Mouse (Mus musculus): ENCODE measurements at regions not wholly inside any gene's neighbourhood (a gene's known extent, or its start where the extent isn't known, plus 50 kb on each side); places are given as distances from the start of the nearest gene placed in this dataset.
"Not testable (repeated sequence)": the region's sequence is repeated elsewhere in the genome, so short reads cannot be mapped to it uniquely, and the experiment has no call there.

DNA sequence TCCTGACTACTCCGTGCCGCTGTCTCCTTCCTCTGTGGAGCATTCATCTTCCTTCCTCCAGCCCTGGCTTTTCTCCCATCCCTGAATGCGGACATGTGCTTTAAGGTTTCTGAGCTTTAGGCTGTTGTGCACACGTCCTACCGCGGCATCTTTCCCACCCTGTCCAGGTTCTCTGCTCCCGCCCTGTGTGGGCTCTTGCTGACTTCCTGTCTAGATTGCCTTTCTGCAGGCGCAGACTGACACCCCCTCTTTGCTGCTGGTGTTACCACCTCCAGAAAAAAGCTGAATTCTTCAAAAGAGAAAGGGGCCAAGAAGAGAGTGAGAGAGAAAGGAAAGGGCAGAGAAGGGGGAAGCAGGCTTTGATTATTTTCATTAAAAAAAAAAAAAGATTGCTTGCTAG is 167.7 kb upstream of the Klf4 start:
- no peak for DNase-seq (ENCODE audit: low spot score in 2 of 2)

DNA sequence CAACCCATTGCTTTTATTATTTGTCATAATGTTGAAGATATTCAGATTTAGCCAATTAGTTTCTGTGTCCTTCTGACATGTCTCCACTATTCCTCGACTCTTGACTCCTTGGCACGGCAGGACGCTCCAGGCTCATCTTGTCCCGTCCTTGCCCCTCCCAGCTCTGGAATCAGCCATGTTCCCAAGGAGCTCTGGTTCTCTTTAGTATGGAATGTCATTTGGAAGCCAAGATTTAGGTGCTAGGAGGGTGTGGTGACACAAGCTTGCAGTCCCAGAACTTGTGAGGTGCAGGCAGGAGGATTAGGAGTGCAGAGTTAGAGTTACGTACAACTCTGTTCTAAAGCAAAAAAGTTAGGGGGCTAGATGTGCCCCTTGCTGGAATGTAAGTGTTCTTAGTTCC is 166.9 kb upstream of the Klf4 start:
- DNase-seq (ENCODE audit: low spot score in 2 of 2): no peak

DNA sequence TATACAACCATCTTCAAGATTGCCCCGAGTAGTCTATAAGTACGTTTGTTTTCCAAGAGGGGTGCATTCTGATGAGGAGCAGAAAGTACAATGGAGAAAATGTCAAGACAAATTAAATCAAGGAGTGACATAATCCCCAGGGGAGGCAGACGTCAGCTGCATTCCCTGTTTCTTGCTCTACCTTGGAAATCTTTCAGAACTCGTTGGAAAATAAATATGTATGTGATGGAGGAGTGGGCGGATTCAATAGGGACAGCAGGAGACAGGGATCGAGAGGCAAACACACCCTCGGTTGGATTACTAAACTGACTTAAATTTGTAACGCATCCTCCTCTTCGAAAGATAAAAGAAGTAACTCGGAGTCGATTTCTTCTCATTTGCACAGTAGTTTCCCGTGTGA is 164.8 kb upstream of the Klf4 start:
- no peak for DNase-seq (ENCODE audit: low spot score in 2 of 2)

DNA sequence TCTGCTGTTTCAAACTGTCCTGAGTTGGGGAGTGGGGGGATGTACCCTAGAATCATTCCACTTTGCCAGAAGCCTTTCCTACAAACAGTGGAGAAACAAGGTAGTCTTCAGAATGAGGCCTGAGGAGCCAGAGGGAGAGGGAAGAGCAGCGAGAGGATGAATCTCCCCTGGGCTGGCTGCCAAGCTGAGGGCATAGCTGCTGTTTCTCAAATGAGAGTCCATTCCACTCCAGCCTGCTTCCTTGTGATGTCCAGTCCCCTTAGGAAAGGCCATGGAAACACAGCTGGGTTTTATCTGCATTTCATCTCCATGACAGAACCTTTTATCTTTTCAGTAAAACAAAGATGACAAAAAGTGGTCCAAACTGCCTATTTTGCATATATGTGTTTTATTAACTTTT is 164.2 kb upstream of the Klf4 start:
- DNase-seq (ENCODE audit: low spot score in 2 of 2): no peak

DNA sequence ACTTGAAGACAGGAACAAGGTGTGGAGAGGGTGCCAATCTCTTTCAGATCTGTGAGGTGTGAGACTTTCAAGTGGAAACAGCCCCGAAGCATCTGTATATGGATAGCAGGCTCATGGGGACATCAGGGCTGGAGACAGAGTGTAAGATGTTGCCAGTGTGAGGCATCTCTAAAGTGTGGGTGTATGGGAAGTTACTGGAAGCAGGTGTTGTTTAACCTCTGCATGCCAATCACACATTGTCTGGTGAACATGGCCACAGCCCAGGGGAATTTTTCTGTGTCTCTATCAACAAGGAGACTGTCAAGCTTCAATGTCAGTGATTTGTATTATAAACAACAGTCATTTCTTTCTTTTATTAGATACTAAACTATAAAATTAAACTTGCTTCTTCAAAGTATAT is 163.0 kb upstream of the Klf4 start:
- DNase-seq (ENCODE audit: low spot score in 2 of 2): no peak

DNA sequence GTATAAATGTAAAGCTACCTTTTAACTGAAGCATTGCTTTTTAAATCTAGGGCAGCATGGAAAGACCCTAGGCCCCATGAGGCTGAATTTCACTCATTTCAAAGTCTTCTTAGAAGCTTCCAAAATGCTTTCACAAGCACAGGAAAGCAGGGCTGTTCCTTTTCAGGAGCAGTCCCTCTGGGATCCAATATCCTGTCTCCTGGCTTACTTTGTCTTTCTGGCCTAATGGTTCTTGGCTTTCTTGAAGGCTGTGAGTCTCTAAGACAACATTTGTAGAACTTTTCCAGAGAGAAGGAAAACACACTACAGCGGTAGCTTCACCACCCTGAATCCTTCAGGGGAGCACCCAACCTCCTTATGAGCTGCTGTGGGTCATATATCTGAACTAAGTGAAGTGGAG is 157.2 kb upstream of the Klf4 start:
- no peak for DNase-seq (ENCODE audit: low spot score in 2 of 2)

DNA sequence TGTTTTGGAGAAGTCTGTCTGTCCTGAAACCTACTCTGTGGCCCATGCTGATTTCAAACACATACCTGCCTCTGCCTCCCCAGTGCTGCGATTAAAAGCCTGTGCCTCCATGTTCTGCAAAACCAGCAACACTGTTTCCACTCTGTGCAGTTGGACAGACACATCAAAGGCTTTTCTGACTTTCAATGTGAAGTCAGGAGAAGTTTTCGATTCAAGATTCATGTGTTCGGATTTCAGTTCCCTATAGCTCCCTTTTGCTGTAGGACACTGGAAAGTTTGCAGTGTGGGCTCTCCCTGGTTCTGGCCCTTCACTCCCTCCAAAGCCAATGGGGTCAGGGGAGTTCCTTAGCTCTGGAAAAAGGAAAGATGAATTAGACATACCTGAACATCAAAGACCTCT is 154.5 kb upstream of the Klf4 start:
- DNase-seq (ENCODE audit: low spot score in 2 of 2): no peak

DNA sequence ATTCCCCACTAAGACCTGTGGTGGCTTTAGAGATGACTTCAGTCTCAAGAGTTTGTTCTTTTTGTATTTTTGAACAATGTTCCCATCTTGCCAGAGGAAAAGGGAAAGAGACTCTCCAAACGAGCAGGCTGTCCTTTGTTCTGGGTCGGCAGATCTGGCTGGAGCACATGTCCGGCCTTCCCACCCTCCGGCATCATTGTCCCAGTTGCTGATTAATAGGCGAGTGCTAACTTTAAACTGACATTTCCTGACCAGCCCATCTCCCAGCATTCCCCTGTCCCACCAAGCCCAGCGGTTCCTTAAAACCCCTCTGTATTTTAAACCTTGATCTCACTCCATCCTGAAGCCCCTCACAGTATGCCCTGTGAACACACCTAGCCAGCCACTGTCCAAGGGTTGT is 140.0 kb upstream of the Klf4 start:
- no peak for DNase-seq (ENCODE audit: low spot score in 2 of 2)

DNA sequence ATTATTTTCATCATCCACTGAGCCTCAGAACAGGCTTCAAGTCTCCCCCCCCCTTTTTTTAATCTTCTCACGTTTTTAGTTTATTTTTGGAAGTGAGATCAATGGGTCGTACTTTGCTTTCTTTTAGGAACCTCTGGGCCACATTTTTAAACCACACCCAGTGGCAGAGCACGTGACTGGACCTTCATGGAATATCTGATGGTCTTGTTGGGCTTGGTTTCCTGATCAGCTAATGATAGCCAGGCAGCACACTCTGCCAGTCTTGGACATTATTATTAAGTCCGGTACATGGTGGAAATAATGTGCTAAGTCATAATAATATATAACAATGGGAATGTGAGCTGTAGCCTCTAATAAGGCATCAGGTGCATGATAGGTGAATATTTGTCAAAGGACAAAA is 138.0 kb upstream of the Klf4 start:
- DNase-seq (ENCODE audit: low spot score in 2 of 2): no peak

DNA sequence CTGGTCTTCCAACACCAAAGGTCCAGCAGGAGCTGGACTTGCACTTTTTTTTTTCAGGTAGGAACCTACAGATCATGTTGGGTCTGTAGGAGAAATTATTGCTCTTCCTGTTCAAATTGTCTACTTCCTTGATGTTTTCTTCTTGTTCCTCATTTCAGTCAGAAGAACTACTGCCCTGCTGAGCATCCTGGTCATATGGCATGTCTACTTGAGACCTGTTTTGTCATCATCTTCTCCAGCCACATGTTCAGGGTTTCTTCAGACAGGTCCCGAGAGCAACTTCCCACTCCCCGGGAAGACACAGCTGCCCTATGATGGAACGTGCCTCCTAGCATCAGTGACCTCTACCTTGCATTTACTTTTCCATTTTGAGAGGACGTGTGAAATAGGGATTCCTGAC is 132.6 kb upstream of the Klf4 start:
- no peak for DNase-seq (ENCODE audit: low spot score in 2 of 2)

DNA sequence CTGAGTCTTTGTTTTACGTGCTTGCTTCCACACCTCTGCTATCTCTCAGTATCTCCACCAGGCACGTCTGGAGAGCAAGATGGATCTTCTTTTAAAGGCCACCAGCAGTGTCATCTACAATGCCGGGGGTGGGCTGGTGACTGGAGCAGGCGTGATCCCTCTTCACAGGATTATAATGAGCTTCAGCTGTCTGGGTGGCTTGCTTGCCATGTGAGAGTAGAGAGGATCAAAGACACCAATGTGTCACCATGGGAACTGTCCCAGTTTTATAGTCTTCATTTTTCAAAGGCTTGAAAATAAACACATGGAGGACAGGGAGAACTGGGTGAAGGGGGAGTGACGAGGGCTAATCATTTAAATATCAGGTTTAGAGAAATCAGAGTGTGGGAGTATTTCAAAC is 131.6 kb upstream of the Klf4 start:
- DNase-seq (ENCODE audit: low spot score in 2 of 2): no peak

DNA sequence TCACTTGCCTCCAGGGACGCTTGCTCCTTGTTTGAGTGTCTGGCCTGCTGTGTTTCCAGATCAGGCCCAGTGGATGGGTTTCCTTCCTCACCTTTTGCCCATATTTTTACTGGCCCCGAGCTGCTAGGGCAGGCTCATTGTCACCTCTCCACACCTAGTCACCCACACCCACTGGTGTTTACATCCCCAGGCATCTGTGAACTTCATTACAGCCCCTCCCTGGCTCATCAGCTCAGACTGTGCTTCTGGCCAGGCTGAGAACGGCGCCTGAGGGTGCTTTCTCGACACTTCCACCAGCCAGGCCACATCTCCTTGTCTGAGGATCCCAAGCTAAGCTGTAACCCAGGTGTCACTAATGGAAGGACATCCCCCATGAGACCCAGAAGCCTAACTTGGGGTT is 129.8 kb upstream of the Klf4 start:
- no peak for DNase-seq (ENCODE audit: low spot score in 2 of 2)

DNA sequence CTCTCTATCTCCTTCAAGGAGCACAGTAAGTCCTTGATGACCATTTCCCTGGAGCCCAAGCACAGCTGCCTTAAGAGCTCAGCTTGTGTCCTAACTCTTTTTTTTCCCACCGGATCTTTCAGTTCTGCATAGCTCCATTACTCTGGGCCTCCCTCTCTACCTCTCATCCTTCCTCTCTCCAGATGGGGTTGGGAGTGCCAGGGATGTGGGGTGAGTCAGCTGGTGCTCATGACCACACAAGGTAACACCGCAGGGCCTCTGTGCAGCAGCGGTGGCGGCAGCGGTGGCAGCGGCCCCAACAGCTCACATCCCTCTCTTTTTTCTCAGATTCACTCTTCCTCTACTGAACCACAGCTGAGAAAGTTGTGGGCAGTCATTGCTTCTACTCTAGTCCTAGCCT is 126.6 kb upstream of the Klf4 start:
- DNase-seq (ENCODE audit: low spot score in 2 of 2): no peak

DNA sequence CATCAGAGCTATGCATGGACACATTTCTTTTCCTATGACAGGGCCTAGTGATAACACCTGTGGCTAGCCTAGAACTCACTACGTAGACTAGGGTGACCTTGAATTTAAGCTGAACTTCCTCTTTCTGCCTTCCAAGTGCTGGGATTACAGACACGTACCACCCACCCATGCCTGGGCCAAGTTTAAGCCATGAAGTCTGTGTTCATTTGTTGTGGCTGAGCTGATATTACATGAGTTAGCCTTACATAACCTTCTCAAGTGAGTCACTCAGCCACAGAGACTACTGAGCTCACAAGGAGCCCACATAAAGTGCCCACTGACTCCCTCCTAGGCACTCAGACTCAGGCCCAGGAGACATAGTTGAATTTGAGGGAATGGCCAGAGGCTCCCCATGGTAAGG is 123.1 kb upstream of the Klf4 start:
- no peak for DNase-seq (ENCODE audit: low spot score in 2 of 2)

DNA sequence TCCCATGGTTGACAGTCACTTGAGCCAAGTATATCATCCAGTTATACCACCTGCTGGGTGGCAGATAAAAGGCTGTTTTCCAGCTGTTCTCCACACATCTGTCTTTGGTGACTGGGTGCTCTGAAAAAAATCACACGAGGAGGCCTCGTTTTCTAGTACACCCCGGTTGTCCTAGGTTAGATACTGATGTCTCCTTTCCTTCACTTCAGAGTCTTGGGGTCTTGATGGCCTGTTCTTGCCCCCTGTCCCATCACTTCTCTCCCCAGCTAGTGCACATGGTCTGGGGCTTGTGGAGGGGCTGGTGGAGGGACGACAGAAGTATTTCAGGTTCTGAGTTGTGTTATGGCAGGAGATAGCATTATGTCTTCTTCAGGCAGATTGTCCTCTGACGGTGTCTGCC is 120.4 kb upstream of the Klf4 start:
- no peak for DNase-seq (ENCODE audit: low spot score in 2 of 2)

DNA sequence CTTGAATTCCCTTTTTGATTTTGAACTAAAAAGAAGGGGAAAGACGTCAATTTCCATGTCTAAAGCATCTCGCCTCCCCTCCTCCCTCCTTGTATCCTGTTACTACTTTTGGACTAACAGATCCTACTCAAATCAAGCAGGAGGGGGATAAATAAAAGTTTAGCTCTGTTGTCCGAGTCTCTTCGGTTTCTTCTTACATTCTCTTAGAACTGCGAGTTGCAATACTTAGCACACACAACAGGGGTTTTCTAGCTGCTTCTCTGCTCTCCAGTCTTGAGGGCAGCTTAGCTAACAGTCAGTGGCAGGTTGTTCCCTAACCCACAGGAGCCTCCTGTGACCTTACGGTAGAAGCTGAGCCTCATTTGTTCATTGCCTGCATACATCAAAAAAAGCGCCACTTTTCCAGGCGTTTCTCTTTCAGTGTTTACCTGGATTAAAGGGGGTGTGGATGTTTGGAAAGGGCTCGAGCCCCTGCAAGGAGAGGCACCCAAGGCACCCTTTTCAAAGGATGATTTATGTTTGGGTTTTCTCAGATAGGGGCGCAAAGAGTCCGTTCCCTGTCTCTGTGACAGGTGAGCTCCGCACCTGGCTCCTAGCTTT is 119.6 kb upstream of the Klf4 start:
- DNase-seq (ENCODE audit: low spot score in 2 of 2): no peak

DNA sequence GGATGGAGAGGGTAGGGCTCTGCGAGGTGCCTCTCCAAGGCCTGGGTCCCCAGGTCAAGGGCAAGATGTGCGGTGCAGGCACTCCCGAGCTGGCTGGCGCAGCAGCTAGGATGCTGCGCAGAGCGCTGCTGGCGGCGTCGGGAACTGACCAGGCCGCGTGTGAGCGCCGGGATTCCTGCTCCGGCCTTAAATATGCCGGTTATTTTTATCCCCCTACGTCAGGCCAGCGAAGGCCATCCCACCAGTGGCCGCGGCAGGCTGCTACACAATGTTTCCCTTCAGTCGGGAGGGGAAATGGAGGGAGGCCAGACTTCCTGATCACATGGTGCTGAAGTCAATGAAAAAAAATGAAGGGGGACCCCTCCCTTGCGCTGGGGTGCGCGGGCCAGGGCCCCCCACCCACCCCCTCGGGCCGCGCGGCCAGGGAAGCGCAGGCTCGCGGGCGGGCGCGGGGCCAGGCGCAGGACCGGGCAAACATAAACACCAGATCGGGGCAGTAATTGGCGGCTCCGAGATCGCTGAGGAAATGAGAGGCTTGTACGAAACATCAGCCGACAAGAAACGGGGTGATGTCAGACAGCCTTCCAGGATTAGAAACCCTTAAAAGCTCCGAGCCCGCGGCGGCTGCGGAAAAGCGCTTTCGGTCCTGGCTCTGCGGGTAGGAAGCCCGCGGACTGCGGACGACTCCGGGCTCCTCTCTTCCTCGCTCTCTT is 118.9 kb upstream of the Klf4 start:
- DNase-seq (ENCODE audit: low spot score in 2 of 2): peak; percentile 4 to 16

DNA sequence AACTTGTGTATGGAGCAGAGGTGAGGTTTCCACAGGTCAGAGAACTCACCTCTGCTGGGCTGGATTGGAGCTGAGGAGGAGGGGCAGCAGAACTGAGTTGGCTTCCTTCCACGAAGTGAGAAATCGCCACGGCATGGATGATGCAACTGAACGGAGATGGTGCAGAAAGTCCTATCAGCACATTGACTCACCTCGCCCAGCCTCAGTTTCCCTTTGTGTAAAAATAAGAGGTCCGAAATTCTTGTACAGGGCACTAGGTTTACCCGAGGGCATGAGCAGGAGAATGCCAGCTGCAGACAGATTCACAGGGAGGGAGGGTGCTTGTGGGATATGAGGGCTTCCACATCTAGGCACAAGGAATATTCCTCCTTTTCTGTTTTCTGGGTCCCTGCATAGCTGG is 117.9 kb upstream of the Klf4 start:
- no peak for DNase-seq (ENCODE audit: low spot score in 2 of 2)

DNA sequence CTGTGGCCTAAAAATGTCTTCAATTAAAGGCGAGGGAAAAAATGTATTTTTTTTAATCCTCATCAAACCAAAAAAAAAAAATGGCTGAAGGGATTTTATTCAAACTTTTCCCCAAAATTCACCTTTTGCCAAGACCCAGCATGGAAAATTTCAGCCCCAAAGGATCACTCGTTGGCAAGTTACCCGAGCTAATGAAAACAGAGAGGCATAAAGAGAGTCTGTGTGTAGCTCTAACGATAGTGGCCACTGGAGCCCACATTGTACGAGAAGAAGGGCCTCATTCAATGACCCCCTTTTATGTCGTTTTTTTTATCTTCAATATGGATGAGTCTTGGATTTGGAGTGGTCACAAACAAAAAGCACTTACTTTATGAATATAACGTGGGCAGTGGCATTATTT is 116.1 kb upstream of the Klf4 start:
- no peak for DNase-seq (ENCODE audit: low spot score in 2 of 2)

DNA sequence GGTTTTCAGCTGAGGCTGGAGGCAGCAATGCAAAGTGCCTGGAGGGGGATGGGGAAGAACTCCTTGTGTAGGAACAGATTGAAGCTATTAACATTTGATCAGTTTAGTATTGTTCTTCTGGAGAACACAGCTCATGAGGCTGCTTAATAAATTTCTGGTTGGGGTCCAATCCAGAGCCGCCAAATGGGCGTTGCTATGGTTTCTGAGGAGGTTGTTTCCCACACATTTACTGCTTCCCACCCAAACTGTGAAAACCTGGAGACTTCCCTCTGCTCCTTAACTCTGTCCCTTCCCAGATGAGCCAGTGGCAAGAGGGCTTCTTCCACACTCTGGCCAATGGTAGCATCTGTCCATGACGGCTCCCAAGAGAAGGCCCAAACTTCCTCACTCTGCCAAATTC is 113.2 kb upstream of the Klf4 start:
- DNase-seq (ENCODE audit: low spot score in 2 of 2): no peak

DNA sequence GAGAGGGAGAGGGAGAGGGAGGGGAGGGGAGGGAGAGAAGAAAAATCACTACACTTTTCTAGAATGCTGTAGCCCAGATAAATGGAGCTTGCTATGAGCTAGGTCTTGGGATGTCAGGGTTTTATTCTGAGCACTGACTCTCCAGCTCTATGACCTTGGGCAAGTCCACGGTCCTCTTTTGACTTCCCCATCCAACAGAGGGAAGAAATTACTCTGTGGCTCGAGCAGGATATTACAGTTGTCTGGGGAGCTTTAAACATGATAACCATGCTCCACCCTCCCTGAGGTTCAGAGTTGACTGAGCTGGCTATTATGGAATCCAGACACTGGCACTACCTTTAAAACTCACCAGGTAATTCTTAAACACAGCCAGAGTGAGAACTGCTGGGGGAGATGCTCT is 112.6 kb upstream of the Klf4 start:
- no peak for DNase-seq (ENCODE audit: low spot score in 2 of 2)

DNA sequence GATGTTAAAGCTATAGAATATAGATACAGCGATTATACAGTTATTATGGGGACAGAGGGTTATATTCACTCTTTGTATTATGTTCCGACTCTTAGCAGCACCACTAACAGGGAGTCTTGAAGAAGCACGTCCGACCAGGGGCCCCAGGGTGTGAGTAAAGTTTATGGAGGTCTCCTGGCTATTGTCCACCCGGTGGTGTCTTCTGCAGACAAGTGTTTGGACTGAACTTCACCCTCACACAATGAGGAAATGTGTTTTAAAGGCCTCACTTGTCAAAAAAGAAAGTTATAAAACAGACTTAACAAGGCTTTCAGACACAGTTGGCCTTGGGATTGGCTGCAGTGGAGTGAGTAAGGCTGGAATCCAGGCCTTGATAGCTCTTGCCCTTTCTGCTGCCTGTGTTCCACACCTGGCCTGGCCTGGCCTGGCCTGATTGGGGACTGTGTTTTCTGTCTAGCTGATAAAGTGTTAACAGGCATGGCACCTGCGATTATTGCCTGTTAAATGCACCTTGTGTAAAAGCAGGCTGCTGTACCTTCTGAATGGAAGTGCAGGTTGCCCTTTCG is 102.8 kb upstream of the Klf4 start:
- DNase-seq (ENCODE audit: low spot score in 2 of 2): no peak

DNA sequence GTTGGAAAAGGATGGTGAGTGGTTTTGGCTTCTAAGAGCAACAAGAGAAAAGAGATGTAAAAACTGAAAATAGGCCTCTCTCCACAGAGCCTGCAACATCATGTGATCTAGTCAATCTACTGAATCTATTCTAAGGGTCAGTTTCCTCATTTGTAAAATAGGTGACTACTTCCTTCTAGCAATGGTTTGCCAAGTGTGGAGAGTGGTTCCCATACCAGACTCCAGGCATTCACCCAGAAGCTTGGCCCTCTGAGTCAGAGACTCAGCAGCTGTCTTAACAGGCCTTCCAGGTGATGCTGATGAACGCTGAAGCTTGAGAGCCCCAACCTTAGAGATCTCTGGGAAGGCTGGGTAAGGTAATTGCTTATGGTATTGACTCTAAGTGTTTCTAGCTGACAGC is 98.9 kb upstream of the Klf4 start:
- DNase-seq (ENCODE audit: low spot score in 2 of 2): no peak

DNA sequence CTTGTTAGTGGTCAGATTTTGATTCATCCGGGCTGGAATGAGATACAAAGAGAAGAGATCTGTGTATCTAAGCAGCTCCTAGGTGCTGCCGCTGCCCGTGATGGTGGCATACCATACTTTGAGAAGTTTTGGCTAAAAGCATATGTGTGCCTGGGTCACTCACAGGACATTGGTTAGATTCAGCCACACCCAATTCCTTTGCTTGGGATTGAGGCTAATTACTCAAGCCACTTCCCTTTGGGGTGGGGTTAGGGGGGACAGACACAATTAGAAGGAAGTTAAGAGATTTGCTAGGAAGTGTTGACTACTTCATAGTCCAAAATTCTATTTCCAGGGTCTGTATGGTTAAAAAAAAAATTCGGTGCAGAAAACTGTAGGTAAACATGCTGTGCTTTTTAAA is 97.9 kb upstream of the Klf4 start:
- not testable (repeated sequence) for DNase-seq (ENCODE audit: low spot score in 2 of 2)

All from thymus, postnatal 10 days (tissue).